Mouse (Mus musculus) olfactory bulb, adult 2 months (tissue): ENCODE measurements at regions not wholly inside any gene's neighbourhood (a gene's known extent, or its start where the extent isn't known, plus 50 kb on each side); places are given as distances from the start of the nearest gene placed in this dataset.

Experiments
- H3K27ac ChIP-seq: fragments of 200-500 bp; 2 replicates; pipeline ENCODE4 v1.5.1; 2012; ENCODE audit warnings: low read depth, low read length; ENCODE audit not compliant: insufficient read depth
- H3K4me1 ChIP-seq: fragments of 200-500 bp; 2 replicates; pipeline ENCODE4 v1.6.1; 2012; ENCODE audit warnings: low read length; ENCODE audit not compliant: control insufficient read depth, insufficient read depth
- H3K4me3 ChIP-seq: fragments of 200-500 bp; 2 replicates; pipeline ENCODE4 v1.5.1; 2012; ENCODE audit warnings: mild to moderate bottlenecking, low read depth, low read length, moderate library complexity; ENCODE audit not compliant: insufficient read depth
- CTCF ChIP-seq: fragments of 200-500 bp; IDR thresholded peaks from 2 replicates; pipeline ENCODE4 v1.5.1; 2012; ENCODE audit warnings: low read depth, mild to moderate bottlenecking, low read length, moderate library complexity; ENCODE audit not compliant: insufficient read depth
- POLR2A ChIP-seq: fragments of 200-500 bp; IDR thresholded peaks from 2 replicates; pipeline ENCODE4 v1.6.1; 2012; ENCODE audit warnings: mild to moderate bottlenecking, low read depth, low read length, moderate library complexity; ENCODE audit not compliant: insufficient read depth
- WGBS: fragments of 180-500 bp; shearing (Covaris S2); methylation state at CpG from one replicate; pipeline ENCODE4 v1.1.7; 2018; 5-methylcytosine and 5-hydroxymethylcytosine counted together

DNA sequence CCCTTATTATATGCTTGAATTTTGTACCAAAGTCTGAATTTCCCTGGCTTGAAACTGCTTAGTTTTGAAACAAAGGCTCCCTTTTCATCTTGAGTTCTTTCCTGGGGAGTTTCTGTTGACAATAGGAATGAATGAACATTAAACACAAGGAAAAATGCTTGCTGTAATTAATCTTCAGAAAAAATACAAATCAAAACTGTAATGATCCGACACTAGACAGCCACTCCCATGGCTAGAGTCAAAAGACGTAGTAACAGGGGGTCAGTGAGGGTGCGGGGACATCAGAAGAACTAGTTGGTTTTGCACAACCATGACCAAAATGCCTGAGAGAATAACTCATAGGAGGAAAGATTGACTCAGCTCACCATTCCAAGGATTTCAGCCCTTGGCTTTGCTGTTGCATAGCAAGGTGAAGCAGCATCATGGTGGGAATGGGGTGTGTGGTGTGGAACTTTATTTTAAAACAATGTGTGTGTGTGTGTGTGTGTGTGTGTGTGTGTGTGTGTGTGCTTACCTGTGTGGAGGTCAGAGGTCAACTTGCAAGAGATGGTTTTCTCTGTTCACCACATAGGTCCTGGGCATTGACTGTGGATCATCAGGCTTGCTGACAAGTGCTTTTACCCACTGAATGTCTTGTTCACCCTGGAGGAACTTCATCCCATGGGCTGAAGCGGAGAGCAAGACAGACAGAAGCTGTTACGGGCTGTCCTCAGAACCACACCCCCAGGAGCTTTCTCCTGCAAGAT, 63.2 kb upstream of the Agps start:
- no peaks in the 10 kb centered on the region for H3K4me1 ChIP-seq
- TF ChIP-seq CTCF (no peak), POLR2A (no peak)
- no peak overlapping the region for H3K4me3 ChIP-seq
- 64% methylated on average over 5 of the region's 5 CpGs for WGBS
- H3K27ac ChIP-seq, result no peak overlapping the region

GRCm38 (mm10) chr2:75767871-75768558, 63.6 kb upstream of the Nfe2l2 start:
- WGBS, result 55% methylated on average over 7 of the region's 7 CpGs
- TF ChIP-seq POLR2A (no peak), CTCF (no peak)
- no peaks in the 10 kb centered on the region for H3K4me1 ChIP-seq
- no peak overlapping the region for H3K4me3 ChIP-seq
- no peak overlapping the region for H3K27ac ChIP-seq

DNA sequence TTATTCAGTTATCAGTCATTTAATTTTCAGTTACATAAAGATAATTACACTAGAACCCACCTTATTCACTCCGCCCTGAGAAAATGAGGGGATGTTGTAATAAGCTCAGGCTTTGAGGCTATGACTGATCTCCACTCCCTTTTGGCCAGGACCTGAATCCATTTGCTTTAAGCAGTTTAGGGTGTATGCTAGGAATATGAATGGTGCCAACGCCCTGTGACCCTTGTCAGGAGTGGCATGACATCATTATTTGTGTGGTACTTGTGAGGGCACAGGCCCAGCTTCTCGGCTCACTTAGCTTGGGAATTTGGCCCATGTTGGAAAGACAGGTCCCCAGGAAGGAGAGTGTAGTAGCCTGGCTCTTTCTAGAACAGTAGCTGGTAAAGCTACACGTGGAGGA, 61.0 kb upstream of the Nfe2l2 start:
- Histone ChIP-seq H3K4me1 (no peaks in the 10 kb centered on the region), H3K27ac (no peak overlapping the region), H3K4me3 (no peak overlapping the region)
- 80% methylated on average over 4 of the region's 4 CpGs for WGBS
- TF ChIP-seq CTCF (no peak), POLR2A (no peak)

GRCm38 (mm10) chr2:75763252-75763651, 58.8 kb upstream of the Nfe2l2 start:
- TF ChIP-seq CTCF, result no peak
- no peak for TF ChIP-seq POLR2A
- 87% methylated on average over 3 of the region's 3 CpGs for WGBS
- H3K4me3 ChIP-seq, result no peak overlapping the region

GRCm38 (mm10) chr2:75762030-75762429, 57.6 kb upstream of the Nfe2l2 start:
- H3K27ac ChIP-seq, result no peak overlapping the region
- no peak overlapping the region for H3K4me3 ChIP-seq
- WGBS, result 89% methylated on average over 5 of the region's 5 CpGs
- TF ChIP-seq CTCF, result no peak
- TF ChIP-seq POLR2A, result no peak
- H3K4me1 ChIP-seq, result 0 out of 2 replicates have a peak, but pooled peaks cover 4% of the 10 kb centered on the region

More at GRCm38 (mm10) chr2:75763252-75763651, 58.8 kb upstream of the Nfe2l2 start:
- H3K27ac ChIP-seq, result no peak overlapping the region
- 0 out of 2 replicates have a peak, but pooled peaks cover 3% of the 10 kb centered on the region for H3K4me1 ChIP-seq

DNA sequence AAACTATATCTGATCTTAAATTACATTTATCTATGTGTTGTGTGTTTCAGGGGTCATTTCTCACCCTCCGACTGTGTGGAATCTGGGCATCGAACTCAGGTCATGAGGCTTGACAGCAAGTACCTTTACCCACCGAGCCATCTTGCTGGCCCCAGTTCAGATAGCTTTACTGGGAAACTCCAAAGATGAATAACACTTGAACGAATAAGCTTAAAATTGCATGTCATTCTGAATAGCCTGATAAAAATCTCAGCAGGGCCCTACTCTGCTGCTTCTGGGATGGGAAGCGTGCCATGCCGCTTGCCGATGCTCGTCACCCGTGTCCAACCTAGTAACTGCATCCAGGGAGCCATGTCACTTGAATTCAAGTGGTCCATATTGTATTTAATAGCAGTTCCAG, 57.2 kb upstream of the Nfe2l2 start:
- Histone ChIP-seq H3K4me1 (peaks cover 6% of the 10 kb centered on the region; the same call in 1 of the 2 replicates), H3K27ac (no peak overlapping the region), H3K4me3 (no peak overlapping the region)
- TF ChIP-seq POLR2A, result no peak
- TF ChIP-seq CTCF, result no peak
- WGBS, result 77% methylated on average over 9 of the region's 9 CpGs

DNA sequence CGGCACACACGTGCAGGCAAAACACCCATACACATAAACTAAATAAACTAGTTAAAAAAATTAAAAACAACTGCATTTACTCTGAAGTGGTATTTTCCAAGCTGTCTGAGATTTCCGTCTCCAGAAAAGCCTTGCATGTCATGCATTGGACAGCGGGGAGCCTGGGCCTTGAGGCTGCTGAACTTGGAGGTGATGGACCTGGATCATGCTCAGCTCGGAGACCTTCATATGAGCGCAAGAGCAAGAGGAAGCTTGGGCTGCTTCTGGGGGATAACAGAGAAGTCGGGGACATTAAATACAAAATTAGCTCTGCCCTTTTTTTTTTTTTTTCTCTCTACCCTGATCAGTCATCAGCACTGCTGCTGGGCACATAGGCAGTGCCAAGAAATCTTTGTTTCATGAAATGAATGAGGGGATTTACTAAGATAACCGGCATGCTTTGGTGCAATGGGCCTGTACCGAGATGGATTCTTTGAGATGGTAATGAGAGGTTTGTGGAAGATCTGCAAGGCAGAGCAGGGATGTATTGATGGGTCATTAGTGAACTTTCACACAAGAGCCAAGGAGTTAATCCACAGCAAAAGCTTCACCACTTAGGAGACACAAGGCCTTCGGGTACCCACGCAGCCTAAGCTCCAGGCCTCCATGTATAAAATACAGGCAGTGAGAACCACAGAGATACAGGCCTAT, 54.9 kb upstream of the Nfe2l2 start:
- Histone ChIP-seq H3K27ac (no peak overlapping the region), H3K4me3 (no peak overlapping the region), H3K4me1 (peaks cover 7% of the 10 kb centered on the region; the same call in 1 of the 2 replicates)
- TF ChIP-seq CTCF, result no peak
- TF ChIP-seq POLR2A, result no peak
- 80% methylated on average over 11 of the region's 11 CpGs for WGBS

DNA sequence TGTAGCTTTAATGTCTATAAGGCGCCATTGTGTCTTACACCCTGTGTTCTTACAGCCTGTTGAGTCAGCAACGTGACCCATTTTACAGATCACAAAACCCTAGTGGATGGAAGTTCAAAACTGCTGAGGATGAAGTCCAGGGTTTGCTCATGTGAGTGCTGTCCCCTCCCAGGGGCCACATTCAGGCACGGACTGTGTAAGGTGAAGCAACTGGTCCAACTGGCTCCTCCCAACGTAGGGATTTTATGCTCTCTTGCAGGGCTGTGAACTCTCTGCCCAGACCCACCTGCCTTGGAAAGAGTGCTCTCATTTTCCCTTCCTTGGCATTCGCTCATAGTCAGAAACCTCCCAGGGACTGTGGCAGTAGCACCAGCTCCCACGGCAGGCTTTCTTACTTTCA, 53.8 kb upstream of the Nfe2l2 start:
- TF ChIP-seq POLR2A (no peak), CTCF (no peak)
- 93% methylated on average over 6 of the region's 6 CpGs for WGBS
- no peak overlapping the region for H3K4me3 ChIP-seq

More for the DNA sequence above, 53.8 kb upstream of the Nfe2l2 start:
- H3K4me1 ChIP-seq, result peaks cover 7% of the 10 kb centered on the region; the same call in 1 of the 2 replicates
- no peak overlapping the region for H3K27ac ChIP-seq
